Mouse (Mus musculus) spleen, adult 2 months (tissue): Measurements from ENCODE around the gene Ugt1a6a. TPM values are rescaled to one million over a fixed set of nuclear protein-coding genes. Genes with fewer than 3 reads are reported as not detected.
A peak's percentile ranks its signal among the peaks of the same experiment; 100 is the strongest.
"Not testable (repeated sequence)": the region's sequence is repeated elsewhere in the genome, so short reads cannot be mapped to it uniquely, and the experiment has no call there.

Experiments
- DNase-seq, 2 experiments: peaks; one replicate each; pipeline versions ENCODE4 v3.0.0 to v3.0.0-alpha.2; 2012 to 2021; ENCODE audit warnings: low spot score in 2 of 2, low read depth in 1 of 2
- H3K27ac ChIP-seq: fragments of 200-500 bp; 2 replicates; pipeline ENCODE4 v1.5.1; 2012; ENCODE audit warnings: low read length, inconsistent platforms; ENCODE audit not compliant: insufficient read depth
- H3K27me3 ChIP-seq: fragments of 200-500 bp; 2 replicates; pipeline ENCODE4 v1.6.1; 2012; ENCODE audit warnings: mild to moderate bottlenecking, moderate library complexity, low read length, inconsistent platforms; ENCODE audit not compliant: control insufficient read depth, insufficient read depth
- H3K36me3 ChIP-seq: fragments of 200-500 bp; 2 replicates; pipeline ENCODE4 v1.6.1; 2012; ENCODE audit warnings: mild to moderate bottlenecking, low read length, inconsistent platforms; ENCODE audit not compliant: control insufficient read depth, insufficient read depth
- H3K4me1 ChIP-seq: fragments of 200-500 bp; 2 replicates; pipeline ENCODE4 v1.6.1; 2011; ENCODE audit warnings: inconsistent platforms; ENCODE audit not compliant: control insufficient read depth, insufficient read depth, insufficient read length
- H3K4me3 ChIP-seq: fragments of 200-500 bp; 2 replicates; pipeline ENCODE4 v1.5.1; 2011; ENCODE audit warnings: mild to moderate bottlenecking, inconsistent platforms; ENCODE audit not compliant: insufficient read depth, insufficient read length; ENCODE audit errors: extremely low read depth
- CTCF ChIP-seq: fragments of 200-500 bp; IDR thresholded peaks from 2 replicates; pipeline ENCODE4 v1.5.1; 2011; ENCODE audit warnings: mild to moderate bottlenecking, inconsistent platforms; ENCODE audit not compliant: insufficient read depth, insufficient read length, insufficient replicate concordance; ENCODE audit errors: extremely low read depth
- POLR2A ChIP-seq: fragments of 200-500 bp; IDR thresholded peaks from 2 replicates; pipeline ENCODE4 v1.6.1; 2011; ENCODE audit warnings: low read depth, low read length, inconsistent platforms
- WGBS: fragments of 180-500 bp; shearing (Covaris S2); methylation state at CpG from one replicate; pipeline ENCODE4 v1.1.7; 2018; 5-methylcytosine and 5-hydroxymethylcytosine counted together
- polyA plus RNA-seq: library from polyadenylated mRNA; depleted of rRNA; stranded (reverse); fragments of >200 nt; gene quantifications from 2 replicates; pipeline ENCODE4 v1.2.3, GENCODE M21; 2012; rRNA removed

Ugt1a6a gene
- polyA plus RNA-seq: 0.44 and 1.0 TPM in 2 replicates

DNA sequence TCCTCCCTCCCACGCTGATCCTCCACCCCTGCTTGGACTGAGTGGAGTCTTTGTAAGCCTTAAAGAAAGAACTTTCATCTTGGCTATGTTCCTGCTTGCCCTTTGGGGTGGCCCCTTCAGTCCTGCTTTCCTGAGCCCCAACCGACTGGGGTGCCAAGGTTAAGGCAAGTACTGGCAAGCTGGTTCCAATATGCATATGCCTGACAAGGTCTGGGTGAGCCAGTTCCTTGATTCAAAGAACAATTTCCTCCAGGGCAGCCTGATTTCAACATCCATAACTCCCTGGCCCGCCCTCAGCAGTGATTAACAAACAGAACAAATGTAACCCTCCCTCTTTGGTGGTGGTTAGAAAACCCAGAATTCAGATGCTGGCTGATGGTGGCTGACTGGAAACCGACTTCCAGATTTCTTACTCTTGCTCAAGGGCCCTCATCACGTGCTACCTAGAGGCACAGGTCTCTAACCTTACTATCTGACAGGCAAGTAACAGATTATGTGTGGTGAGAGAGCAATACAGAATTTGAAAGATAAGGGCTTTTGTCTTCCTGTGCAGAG lies at the start of gene Ugt1a6a:
TSS of gene Ugt1a6a (plus strand) at position 353 of the 555 bp plus-strand sequence.
- H3K27ac ChIP-seq, H3K4me1 ChIP-seq, H3K4me3 ChIP-seq, DNase-seq, H3K27me3 ChIP-seq, H3K36me3 ChIP-seq: not testable (repeated sequence)
- WGBS: 18% methylated on average over 5 of the region's 5 CpGs

- Histone ChIP-seq H3K4me1 (no peaks in the 10 kb centered on the region), H3K27me3 (no peaks in the 10 kb centered on the region), H3K4me3 (no peak overlapping the region), H3K36me3 (no peaks in the 10 kb centered on the region), H3K27ac (no peak overlapping the region)
- no peak for TF ChIP-seq POLR2A
- TF ChIP-seq CTCF: no peak
- WGBS: 87% methylated on average over 1 of the region's 1 CpGs
- DNase-seq: no peak
Measured at GRCm38 (mm10) chr1:88086125-88086524, 48.5 kb upstream of the Ugt1a6a start.

- H3K36me3 ChIP-seq: no peaks in the 10 kb centered on the region
Measured at GRCm38 (mm10) chr1:88087513-88087912, 47.1 kb upstream of the Ugt1a6a start, which contains the start of gene Ugt1a8. Gene Ugt1a8, plus strand, starts transcription at chr1:88087813.

DNA sequence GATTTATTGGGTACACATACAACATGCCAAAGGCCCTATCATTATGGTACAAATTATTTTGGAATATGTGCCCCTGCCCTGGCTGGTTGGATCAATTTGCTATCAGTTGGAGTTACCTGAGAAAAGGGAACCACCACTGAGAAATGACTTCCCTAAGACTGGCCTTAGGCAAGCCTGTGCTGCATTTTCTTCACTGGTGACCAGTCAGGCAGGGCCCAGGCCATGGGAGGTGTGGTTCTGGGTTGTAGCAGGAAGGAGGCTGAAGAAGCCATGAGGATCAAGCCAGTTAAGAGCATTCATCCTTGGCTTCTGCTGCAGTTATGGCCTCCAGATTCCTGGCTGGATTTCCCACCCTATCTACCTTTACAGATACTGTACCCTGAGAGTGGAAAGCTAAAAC lies 42.3 kb upstream of the Ugt1a6a start:
- Histone ChIP-seq H3K4me3 (no peak overlapping the region), H3K27me3 (no peaks in the 10 kb centered on the region), H3K36me3 (no peaks in the 10 kb centered on the region), H3K4me1 (peaks cover 2% of the 10 kb centered on the region; the same call in 1 of the 2 replicates), H3K27ac (no peak overlapping the region)
- no peak for DNase-seq
- TF ChIP-seq POLR2A (no peak), CTCF (no peak)

More at GRCm38 (mm10) chr1:88087513-88087912, 47.1 kb upstream of the Ugt1a6a start, which contains the start of gene Ugt1a8:
- Histone ChIP-seq H3K27ac (no peak within 1 kb of the TSS), H3K4me3 (no peak within 1 kb of the TSS), H3K4me1 (no peaks in the 10 kb centered on the region), H3K27me3 (no peaks in the 10 kb centered on the region)
- no peak for DNase-seq
- no peak for TF ChIP-seq CTCF
- no peak for TF ChIP-seq POLR2A
- WGBS: 89% methylated on average over 3 of the region's 3 CpGs

GRCm38 (mm10) chr1:88094270-88094676 lies 40.3 kb upstream of the Ugt1a6a start:
- DNase-seq, H3K4me3 ChIP-seq, H3K36me3 ChIP-seq, H3K27ac ChIP-seq, H3K27me3 ChIP-seq, H3K4me1 ChIP-seq: not testable (repeated sequence)
- 11% methylated on average over 3 of the region's 3 CpGs for WGBS

DNA sequence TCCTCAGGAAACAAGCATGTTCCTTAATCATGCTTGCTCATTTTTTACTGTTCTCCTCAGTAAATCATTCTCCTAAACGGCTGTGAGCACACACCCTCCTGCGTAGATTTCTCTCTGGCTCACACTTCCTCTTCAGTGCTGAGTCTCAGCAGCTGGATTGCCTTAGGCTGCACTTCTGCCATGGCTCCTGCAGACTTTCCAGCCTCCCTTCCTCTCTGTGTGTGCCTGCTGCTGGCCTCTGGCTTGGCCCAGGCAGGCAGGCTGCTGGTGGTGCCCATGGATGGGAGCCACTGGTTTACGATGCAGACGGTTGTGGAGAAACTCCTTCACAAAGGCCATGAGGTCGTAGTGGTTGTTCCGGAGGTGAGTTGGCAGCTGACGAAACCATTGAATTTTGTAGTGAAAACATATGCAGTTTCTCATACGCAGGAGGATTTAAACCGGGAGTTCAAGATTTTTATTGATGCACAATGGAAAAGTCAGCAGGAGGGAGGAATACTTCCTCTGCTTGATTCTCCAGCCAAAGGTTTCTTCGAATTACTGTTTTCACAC lies 39.6 kb upstream of the Ugt1a6a start, which contains the start of gene Ugt1a7c:
TSS of gene Ugt1a7c (plus strand) at position 122 of the 552 bp plus-strand sequence.
- Histone ChIP-seq H3K4me1 (peaks cover 2% of the 10 kb centered on the region; the same call in 1 of the 2 replicates), H3K27ac (peak within 1 kb of the TSS; percentile 61), H3K27me3 (no peaks in the 10 kb centered on the region), H3K36me3 (no peaks in the 10 kb centered on the region), H3K4me3 (peak within 1 kb of the TSS; percentile 53; the same call in 1 of the 2 replicates)
- no peak for DNase-seq
- WGBS: 6% methylated on average over 10 of the region's 10 CpGs
- TF ChIP-seq CTCF (no peak), POLR2A (no peak)

GRCm38 (mm10) chr1:88098546-88098945 lies 36.1 kb upstream of the Ugt1a6a start:
- 79% methylated on average over 3 of the region's 3 CpGs for WGBS
- H3K27me3 ChIP-seq, DNase-seq, H3K4me1 ChIP-seq, H3K27ac ChIP-seq, H3K36me3 ChIP-seq, H3K4me3 ChIP-seq: not testable (repeated sequence)

DNA sequence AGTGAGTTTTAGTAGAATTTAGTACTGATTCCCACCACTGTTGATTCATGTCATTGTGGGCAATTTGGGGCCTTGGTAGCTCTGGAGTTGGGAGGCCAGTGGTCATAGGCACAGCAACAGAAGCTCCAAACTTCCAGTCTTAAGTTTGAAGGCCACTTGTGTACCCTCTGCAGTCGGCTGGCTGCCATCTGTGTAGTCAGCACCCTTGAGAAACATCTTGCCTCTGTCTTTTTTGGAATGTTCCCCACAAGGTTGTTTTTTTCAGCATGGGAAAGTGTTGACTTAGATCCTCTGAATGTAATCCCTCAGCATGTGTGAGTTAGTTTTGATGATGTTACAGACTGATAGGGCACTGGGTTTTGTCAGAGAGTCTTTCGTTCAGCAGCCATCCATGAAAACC lies 34.9 kb upstream of the Ugt1a6a start:
- not testable (repeated sequence) for DNase-seq, H3K36me3 ChIP-seq, H3K27me3 ChIP-seq, H3K4me1 ChIP-seq, H3K27ac ChIP-seq, H3K4me3 ChIP-seq
- WGBS: 82% methylated on average over 2 of the region's 2 CpGs

DNA sequence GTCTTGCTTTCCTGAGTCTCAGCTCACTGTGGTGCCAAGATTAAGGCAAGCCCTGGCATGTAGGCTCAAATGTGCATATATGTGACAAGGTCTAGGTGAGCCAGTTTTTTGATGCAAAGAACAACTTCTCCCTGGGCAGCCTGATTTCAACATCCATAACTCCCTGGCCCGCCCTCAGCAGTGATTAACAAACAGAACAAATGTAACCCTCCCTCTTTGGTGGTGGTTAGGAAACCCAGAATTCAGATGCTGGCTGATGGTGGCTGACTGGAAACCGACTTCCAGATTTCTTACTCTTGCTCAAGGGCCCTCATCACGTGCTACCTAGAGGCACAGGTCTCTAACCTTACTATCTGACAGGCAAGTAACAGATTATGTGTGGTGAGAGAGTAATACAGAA lies 31.6 kb upstream of the Ugt1a6a start, which contains the start of gene Ugt1a6b:
TSS of gene Ugt1a6b (plus strand) at position 234 of the 400 bp plus-strand sequence.
- H3K27me3 ChIP-seq, H3K27ac ChIP-seq, H3K36me3 ChIP-seq, DNase-seq, H3K4me3 ChIP-seq, H3K4me1 ChIP-seq: not testable (repeated sequence)
- 37% methylated on average over 3 of the region's 3 CpGs for WGBS

DNA sequence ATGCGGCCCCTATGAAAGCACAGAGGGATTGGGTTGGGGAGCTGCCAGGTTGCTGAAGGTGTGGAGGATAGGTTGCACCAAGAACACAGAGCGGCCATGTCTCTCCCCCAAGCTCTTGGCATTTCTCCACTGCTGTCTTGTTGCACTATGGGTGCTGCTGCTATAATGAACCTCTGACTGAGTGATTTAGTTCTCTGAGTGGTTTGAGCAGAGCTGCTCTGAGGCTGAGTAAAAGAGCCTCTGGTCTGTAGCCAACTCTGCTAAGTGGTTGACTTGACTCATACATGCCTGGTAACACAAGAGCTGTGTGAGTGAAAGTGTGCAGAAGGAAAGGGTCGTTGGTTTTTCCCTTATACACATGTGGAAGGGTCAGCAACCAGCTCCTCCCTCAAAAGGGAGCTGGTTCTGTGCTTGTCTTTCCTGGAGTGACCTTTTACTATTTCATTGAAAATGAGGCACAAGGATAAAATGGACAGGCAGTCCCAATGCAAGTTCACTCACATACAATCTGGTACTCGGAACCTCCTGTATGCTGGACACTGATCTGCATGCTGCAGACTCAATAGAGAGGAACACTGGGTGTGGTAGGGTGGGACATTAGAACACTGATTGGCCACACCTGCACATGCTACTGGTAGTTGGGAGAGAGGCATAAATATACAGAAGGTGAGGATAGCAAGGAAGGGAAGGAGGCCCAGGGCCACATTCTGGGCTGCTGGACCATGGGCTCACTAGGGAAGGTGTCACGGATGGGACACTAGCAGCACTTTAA lies 30.7 kb upstream of the Ugt1a6a start:
- 84% methylated on average over 5 of the region's 5 CpGs for WGBS
- H3K27me3 ChIP-seq, H3K4me1 ChIP-seq, DNase-seq, H3K36me3 ChIP-seq, H3K4me3 ChIP-seq, H3K27ac ChIP-seq: not testable (repeated sequence)
